In genomic region chr8:26729351-26729750, GRCm38 (mm10) we compare ENCODE assay signal across 24 mouse cellular contexts.
DNase-seq lines count a peak whose midpoint lies in the region; ATAC-seq lines count a peak whose summit lies in the region.
"Had no signal": no experiment of that assay in that cellular context is flagged by ENCODE, and none has a peak within 500 bp of the region (broad histone marks: within the 10 kb centered on the region; RNA-seq: fewer than 3 reads in every experiment).

No protein-coding gene starts in this region.

- no peak overlapping the region for H3K27ac ChIP-seq in hindbrain, embryonic 13.5 days

- 0 out of 2 replicates have a peak, but pooled peaks cover under 1% of the 10 kb centered on the region for H3K27me3 ChIP-seq in hindbrain, embryonic 13.5 days
- H3K27me3 ChIP-seq: CH12.LX had no signal

- 82% methylated on average over 5 of the region's 5 CpGs for WGBS in hindbrain, embryonic 13.5 days

- no peaks in the 10 kb centered on the region for H3K36me3 ChIP-seq in hindbrain, embryonic 13.5 days
- H3K36me3 ChIP-seq: G1E had no signal

- no peak overlapping the region for H3K4me2 ChIP-seq in hindbrain, embryonic 13.5 days

- DNase-seq in 3T3-L1 (ENCODE audit: low read depth, low spot score) (peak; percentile 82), NIH3T3 (ENCODE audit: low read depth) (peak; percentile 8)
- DNase-seq in Muller cell, postnatal 12 days (ENCODE audit: inconsistent ontology term), result peak; percentile 65
- DNase-seq in embryo, embryonic 10.5 days (ENCODE audit: low spot score), result no peak
- DNase-seq in kidney, adult 11 months, result no peak
- DNase-seq: adrenal gland, adult 2 months; adrenal gland, adult 8-10 months; adrenal gland, postnatal 10 days; adrenal gland, postnatal 14 days; adrenal gland, postnatal 25 days; adrenal gland, postnatal 36 days; B cell, adult 2 months; cerebellum, adult 11 months; cerebellum, adult 11-12 months; cerebellum, adult 18-20 months; cerebellum, adult 2 months; cerebellum, adult 8-10 months; cerebellum, adult 9-10 months had no signal

- 0 out of 2 replicates have a peak, but pooled peaks cover 3% of the 10 kb centered on the region for H3K4me1 ChIP-seq in hindbrain, embryonic 13.5 days (replicated peaks)

- H3K9ac ChIP-seq in hindbrain, embryonic 13.5 days, result no peak overlapping the region

- ATAC-seq in hindbrain, embryonic 13.5 days (ENCODE audit: low FRiP score), result no peak
- ATAC-seq: activated CD4-positive, CD25-positive, alpha-beta regulatory T cell, adult 4 months; CD4-positive, CD25-positive, alpha-beta regulatory T cell, adult 4 months; Patski had no signal

- H3K4me3 ChIP-seq in hindbrain, embryonic 13.5 days, result no peak overlapping the region

- H3K9me3 ChIP-seq in hindbrain, embryonic 13.5 days, result no peaks in the 10 kb centered on the region
- H3K9me3 ChIP-seq: G1E had no signal

Comparison
In these comparisons a context has a peak if more than half of its experiments do, and no peak if none do; other contexts are left out.
1. DNase-seq: peak in 3T3-L1 (single experiment), Muller cell, postnatal 12 days (single experiment) and NIH3T3 (single experiment); none in embryo, embryonic 10.5 days (single experiment) and kidney, adult 11 months (single experiment).